Mouse (Mus musculus) layer of hippocampus, adult 8-10 months (tissue): ENCODE measurements around the gene Trak1. TPM values are rescaled to one million over a fixed set of nuclear protein-coding genes. Genes with fewer than 3 reads are reported as not detected.
"Not testable (repeated sequence)": the region's sequence is repeated elsewhere in the genome, so short reads cannot be mapped to it uniquely, and the experiment has no call there.

Experiments
- DNase-seq, 2 experiments: peaks; one replicate each; pipeline ENCODE4 v3.0.0; 2022; ENCODE audit warnings: low spot score in 2 of 2
- total RNA-seq, 4 experiments: library from RNA; stranded (reverse); gene quantifications; 2 replicates each; pipeline ENCODE4 v1.2.4; 2022

The Trak1 gene
- total RNA-seq, 4 experiments from 2014 or later: 201 to 260 (median 228) TPM

- DNase-seq: no peak
Observed at GRCm38 (mm10) chr9:121316621-121317405, 19.5 kb downstream of the Trak1 start.

DNA sequence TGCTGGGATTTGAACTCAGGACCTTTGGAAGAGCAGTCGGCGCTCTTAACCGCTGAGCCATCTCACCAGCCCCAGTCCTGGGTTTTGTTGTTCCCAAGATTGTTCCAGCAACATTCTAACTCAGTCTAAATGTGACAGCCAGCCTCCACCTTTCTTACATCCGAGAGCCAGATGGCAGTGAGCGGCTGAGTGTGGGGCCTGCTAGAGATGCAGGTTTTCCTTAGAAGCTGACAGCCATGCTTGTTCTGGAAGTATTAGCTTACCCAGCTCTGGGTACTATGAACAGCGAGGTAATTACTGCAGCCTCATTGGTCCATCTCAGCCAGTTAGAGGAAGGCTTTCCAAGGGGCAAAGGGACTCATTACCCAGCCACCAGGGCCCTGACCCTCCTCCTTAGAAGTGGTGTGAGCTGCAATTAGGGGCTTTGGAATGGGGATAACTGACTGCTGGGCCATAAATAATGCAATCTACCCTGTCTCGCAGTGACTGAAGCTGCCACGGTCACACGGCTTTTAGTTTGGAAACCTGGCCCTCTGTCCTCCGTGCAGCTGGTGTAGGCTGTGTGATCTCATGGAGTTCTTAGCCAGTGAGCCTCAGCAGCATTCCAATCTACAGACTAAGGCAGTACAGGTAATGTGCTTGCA, 22.1 kb downstream of the Trak1 start:
- no peak for DNase-seq

- DNase-seq: no peak
Observed at GRCm38 (mm10) chr9:121320433-121320832, 23.1 kb downstream of the Trak1 start.

- DNase-seq: no peak
Observed at GRCm38 (mm10) chr9:121321118-121321517, 23.8 kb downstream of the Trak1 start.

DNA sequence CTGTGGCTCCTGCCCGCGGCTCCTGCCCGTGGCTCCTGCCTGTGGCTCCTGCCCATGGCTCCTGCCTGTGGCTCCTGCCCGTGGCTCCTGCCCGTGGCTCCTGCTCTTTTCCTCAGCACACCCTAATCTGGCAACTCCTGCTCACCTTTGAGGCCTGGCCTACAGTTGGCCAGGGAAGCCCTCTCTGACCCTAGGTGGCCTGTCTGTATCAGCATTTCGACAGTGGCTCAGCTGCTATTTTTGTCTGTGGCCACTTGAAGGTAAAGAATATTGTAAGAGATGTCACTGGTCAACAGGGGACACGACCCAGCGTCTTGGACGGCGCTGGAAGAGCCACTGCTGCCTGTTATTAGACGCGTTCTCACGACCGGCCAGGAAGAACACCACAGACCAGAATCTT, 24.7 kb downstream of the Trak1 start:
- DNase-seq: no peak

DNA sequence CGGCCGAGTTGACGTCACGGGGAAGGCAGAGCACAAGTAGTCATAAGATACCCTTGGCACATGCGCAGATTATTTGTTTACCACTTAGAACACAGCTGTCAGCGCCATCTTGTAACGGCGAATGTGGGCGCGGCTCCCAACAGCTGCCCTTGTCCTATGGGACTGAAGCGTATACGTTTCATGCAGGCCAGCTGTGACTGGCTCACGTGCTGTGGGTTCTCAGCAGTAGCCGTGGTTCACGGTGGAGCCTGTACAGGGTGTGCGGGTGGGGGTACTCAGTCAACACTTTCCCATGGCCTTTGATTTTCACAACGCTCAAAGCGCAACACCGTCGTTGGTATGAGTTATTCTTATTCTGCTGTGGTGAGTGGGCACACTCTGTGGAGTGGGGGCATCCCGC, 31.0 kb downstream of the Trak1 start:
- not testable (repeated sequence) for DNase-seq

DNA sequence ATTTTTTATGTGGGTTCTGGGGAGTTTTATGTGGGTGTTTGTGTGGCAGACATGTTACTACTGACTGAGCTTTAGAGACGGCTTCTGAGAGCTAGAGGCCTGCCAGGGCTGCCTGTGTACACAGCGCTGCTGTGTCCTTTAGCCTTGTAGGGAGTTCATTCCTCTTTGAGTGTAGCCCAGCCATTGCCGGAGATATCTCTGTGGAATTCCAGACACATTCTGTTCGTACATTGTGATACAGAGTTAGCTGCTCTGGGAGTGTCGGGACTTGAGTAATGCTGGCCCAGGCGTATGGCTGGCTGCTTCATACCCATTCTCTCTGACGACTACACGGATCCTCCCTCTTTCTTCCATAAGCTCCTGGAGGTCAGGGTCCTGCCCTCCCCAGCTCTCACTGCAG, 31.9 kb downstream of the Trak1 start:
- no peak for DNase-seq

- DNase-seq: no peak
Observed at GRCm38 (mm10) chr9:121330065-121330464, 32.8 kb downstream of the Trak1 start.

GRCm38 (mm10) chr9:121331438-121331837, 34.1 kb downstream of the Trak1 start:
- DNase-seq: no peak

DNA sequence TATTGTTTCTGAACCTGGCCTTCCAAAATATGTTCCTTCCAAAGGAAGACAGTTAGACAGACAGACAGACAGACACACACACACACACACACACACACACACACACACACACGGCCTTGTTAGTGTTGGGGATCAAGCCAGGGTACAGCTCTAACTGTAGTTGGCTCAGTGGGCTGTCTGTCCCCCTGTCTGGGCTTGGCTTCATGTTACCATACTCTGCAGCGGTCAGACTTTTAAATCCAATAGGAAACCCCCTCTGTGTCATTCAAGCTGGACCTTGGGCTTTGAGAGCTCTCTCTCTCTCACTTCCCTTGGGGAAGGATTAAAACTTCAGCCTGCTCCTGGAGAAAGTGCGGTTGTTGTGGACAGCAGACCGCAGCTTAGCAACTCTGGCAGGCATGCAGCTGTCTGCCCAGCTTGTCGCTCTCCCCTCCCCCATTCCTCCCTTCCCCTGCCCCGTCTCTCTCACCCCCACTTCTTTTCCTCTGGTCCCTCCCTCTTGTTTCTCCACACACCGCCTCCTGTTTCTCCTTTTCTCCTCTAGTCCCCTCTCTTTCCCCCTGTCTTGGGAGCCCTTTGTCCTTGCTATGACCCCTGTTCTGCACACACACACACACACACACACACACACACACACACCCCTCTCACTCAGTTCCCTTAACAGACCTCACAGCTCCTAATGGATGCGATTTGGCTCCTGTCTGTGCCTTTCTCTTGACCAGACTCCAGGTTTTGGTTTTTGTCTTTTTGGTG, 34.8 kb downstream of the Trak1 start:
- no peak for DNase-seq

DNA sequence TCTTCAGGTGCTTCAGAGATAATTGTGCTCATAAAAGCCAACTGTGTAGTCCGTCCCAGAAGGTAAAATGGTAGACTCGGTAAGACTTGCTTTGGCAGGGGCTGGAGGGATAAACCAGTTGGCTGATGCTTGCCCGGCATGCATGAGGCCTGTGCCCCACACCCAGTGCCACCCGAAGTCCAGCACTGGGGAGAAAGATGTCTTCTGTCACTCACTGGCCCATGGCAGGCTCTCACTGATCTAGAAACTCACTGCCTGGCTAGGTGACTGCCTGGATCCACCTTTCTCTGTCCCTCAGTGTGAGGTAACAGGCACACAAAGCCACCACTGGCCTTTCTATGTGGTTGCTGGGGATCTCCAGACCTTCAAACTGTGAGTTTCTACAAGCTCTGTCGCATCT, 36.3 kb downstream of the Trak1 start:
- DNase-seq: no peak

- DNase-seq: no peak
Observed at GRCm38 (mm10) chr9:121334311-121334851, 37.1 kb downstream of the Trak1 start.

DNA sequence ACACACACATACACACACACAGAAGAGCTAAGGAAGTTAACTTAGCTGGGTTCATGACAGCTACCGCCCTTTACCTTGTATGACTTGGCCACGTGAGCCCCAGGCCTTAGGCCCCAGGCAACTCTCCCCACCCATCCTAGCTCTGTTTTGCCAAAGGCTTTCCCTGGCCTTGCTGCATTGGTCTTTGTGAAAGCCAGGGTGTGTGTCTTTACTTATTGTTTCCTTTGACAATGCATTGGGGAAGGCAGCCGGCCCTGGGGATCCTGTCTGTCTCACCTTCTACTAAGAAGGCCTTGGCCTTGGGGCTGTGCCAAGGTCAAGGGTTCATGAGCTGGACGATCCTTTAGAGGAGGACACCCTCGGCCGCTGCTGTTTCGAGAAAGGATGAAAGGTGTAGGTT, 38.3 kb downstream of the Trak1 start:
- no peak for DNase-seq

- DNase-seq: no peak
Observed at GRCm38 (mm10) chr9:121336324-121336946, 39.1 kb downstream of the Trak1 start.

DNA sequence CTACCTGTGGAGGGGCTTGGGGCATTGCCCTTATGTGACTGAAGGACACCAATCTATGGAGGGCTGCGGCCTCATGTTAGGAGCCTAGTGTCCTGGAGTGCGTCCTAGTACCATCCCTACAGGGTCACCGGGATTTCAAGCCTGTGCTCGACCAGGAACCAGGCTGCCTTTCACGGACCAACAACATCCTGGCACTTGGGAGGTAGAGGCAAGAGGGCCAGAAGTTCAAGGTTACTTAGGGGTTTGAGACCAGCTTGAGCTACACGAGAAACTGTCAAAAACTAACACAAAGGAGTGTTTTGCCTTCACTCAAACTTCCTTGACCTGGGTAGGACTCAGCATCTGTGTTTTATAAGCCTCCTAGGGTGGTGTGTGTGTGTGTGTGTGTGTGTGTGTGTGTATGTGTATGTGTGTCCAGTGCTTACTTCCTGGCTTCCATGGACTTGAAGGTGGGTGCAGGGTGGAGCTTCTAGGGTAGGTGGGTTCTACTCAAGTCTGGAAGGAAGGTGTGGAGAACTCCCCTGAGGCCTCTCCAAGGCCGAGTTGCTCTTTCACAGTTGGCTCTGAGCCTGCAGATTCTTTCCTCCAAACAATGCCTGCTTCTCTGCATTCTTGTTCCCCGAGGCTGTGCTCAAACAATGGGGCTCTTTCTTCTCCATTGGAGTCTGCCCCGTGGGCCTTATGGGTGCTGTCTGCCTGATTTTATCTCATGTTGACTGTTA, 40.1 kb downstream of the Trak1 start:
- DNase-seq: no peak

DNA sequence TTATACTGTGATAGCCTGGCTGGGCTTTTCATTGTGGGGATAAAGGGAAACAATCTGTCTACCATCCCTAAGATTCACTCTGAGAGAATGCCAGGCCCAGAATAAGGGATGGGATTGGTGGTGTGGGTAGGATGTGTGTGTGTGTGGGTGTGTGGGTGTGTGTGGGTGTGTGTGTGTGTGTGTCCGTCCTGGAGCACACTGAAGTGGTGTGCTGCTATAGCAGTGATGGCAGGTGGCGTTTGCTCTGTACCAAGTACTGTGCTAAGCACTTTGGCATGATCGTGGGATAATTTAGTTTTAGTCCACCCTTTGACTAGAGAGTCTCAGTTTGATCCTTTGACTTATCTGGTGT, 40.6 kb downstream of the Trak1 start:
- DNase-seq: no peak

- DNase-seq: no peak
Observed at GRCm38 (mm10) chr9:121341832-121342231, 44.5 kb downstream of the Trak1 start.

- DNase-seq: no peak
Observed at GRCm38 (mm10) chr9:121342510-121343110, 45.3 kb downstream of the Trak1 start.

DNA sequence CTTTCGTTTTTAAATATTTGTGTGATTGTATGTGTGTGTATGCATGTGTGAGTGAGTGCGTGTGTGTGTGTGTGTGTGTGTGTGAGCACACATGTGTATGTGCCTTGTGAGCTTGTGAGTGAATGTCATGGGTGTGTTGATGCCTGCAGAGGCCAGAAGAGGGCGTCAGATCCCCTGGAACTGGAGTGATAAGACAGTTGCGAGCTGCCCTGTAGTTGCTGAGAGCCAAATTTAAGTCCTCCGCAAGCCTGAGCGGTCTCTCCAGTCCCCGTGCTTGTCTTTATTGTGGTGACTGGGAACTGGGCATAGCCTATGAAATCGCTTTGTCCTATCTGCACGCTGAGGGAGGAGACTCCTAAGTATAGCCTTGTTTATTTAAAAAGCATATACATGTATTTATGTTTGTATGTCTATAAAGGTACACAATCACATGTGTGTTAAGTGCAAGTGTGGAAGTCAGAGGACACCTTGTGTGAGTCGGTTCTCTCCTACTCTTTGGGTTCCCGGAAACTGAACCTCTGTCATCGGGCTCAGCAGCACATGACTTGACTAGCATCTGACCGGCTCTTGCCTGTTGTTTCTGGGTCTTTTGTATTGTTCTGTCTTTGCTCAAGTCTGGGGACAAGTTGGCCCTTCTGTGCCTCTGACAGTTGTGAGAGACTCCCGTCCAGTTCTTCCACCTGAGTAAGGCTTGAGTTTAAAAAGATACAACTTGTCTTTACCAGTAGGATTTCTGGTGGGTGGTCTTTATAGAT, 46.0 kb downstream of the Trak1 start:
- DNase-seq: no peak

- DNase-seq: no peak
Observed at GRCm38 (mm10) chr9:121344344-121344743, 47.0 kb downstream of the Trak1 start.
